Mouse (Mus musculus): ENCODE measurements around the gene Ehmt1. TPM values are rescaled to one million over a fixed set of nuclear protein-coding genes. Genes with fewer than 3 reads are reported as not detected.

Ehmt1 gene
- total RNA-seq, 2 experiments from 2014 or later, result 31.7 to 36.7 TPM

DNA sequence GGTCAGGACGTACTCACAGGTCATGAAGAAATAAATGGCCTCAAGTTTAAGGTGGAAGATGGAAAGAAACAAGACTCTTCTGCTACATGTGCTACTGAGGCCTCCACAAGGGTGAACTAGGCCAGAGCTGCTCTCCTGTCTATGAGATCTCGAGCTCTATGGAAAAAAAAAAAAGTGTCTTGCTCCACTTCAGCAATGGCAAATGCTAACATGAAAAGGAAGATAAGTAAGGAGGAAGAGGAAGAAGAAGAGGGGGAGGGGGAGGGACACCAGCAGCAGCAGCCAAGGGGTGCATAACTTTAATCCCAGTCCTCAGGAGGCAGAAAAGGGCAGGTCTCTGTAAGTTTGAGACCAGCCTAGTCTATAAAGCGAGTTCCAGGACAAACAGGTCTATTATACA is 109.7 kb downstream of the Ehmt1 start:
- intact Hi-C loops (cut with DNase I), result no loop called here
- DNase-seq, result no peak

DNA sequence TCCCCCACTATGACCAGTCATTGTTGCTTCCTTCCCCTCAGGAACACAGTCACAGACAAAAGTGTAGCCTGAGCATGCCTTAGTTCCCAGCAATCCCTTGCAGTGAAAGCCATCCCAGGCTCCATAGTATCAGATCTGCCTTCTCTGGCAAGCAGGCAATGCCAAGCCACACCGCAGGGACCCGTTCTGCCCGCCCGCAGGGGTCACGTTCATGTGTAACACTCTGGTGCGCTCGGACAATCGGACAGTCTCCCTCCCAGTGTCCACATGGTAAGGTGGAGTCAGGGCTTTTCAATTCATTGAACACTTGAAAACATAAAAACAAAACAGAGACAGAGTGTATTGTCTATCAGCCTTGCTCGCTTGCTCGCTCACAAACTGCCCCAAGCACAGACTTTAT is 111.7 kb downstream of the Ehmt1 start:
- intact Hi-C loops (cut with DNase I), result no loop called here
- DNase-seq, result no peak

DNA sequence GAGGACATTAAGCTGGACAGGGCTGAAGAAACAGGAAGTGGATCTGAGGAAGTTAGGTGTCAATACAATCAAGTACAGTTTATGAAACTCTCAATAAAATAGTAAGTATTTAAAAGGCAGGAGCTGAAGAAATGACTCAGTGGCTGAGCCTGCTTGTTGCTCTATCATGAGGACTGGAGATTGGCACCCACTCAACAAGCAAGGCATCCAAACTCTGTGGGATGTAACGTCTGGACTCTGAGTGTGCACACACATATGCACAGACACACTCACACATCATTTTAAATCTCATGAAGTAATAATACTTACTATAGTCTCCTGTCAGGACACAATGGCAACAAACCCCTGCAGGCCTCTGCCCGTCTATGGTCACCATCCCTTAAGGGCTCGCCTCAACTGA is 112.4 kb downstream of the Ehmt1 start:
- DNase-seq, result no peak
- intact Hi-C loops (cut with DNase I), result no loop called here

DNA sequence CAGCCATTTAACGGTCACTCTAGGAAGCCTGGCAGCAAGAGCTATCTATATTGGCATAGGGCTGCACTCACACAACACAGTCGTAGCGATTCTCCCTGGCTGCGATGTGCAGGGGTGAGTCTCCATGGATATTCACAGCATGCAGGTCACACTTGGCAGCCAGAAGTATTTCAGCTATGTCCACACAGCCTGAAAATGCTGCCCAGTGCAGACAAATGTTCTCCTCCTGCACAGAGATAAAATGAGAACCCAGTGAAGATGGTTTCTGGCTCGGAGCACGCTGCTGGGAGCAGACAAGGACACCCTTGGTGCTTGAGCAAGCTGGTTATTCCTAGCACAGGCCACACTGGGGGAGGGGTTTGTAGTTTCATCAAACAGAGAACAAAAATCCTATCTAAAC is 113.3 kb downstream of the Ehmt1 start:
- peak; percentile 21 to 31 for DNase-seq
- intact Hi-C loops (cut with DNase I), result no loop called here

DNA sequence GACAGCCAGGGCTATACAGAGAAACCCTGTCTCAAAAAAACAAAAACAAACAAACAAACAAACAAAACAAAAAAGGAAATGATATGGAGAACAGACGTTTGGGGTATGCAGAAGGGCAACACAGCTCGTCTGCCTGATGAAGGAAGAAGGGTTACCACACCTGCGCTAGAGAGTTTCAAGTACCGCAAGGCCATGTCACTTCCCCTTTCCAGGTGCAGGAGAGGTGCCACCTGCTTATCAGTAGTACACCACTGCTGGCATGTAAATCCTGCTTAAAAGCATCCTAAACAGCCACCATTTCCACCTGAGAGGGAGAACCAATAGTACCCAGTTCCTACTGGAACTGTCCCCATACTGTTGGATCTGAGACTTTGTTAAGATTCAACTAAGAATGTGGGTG is 113.8 kb downstream of the Ehmt1 start:
- intact Hi-C loops (cut with DNase I), result no loop called here
- DNase-seq, result no peak

DNA sequence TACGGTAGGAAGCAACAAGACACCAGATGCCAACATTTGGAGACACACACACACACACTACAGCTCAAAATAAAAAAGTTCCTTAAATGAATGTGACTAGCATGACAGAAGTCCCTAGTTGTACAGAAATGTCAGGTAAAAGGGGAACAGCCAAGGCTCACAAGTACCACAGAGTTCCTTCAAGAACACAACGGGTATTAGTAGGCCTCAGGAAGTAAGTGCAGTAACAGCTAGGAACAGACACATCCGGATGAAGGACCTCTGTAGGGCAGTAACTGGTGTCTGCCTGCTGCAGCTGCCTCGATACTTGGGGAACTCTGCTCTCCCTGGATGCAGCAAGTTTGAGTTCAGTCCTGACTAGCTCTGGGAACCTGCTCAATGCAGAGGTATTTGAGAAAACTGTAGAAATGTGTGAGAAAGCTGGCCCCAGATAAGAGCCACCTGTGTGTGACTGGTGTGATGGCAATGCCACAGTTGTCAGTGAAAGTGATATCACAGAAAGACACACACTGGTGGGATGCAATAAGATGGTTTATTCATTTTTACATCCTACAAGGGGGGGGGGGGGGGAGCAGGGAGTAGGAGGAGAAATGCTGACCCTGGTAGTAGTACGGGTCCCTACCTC is 122.5 kb downstream of the Ehmt1 start:
- intact Hi-C loops (cut with DNase I), result no loop called here
- no peak for DNase-seq

DNA sequence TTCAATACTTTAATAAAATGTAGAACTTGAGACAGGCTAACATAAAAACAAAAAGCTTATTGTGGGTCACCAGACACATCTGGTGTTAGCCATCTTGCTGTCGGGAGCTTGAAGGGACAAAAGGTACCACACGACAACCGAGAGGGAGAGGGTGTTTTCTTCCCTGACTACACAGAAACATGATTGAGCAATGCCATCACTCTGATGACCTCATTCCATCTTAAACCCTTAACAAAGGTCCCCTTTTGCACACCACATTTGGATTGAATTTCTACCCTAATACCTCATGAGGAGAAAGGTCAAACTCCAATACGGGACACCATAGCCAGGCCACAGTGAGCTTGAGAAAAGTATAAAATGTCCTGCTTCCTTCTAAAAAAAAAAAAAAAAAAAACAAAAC is 132.2 kb downstream of the Ehmt1 start:
- intact Hi-C loops (cut with DNase I), result no loop called here

DNA sequence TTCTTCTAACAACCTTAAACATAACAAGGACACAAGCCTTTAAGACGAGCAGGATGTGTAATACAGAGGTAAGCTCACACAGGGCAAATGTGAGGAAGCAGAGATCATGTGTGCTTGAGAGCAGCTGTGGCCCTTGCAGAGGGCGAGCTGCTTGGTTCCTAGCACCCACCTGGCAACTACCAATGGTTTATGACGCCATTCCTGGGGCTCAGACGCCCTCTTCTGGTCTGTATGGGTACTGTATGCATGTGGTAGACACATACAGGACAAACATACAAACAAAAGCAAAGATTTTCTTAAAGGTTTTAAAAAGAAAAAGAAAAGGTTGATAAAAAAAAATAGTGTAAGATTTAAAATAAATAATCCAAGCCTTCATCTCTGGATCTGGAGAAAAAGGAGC is 138.2 kb downstream of the Ehmt1 start:
- intact Hi-C loops (cut with DNase I), result no loop called here
- no peak for DNase-seq

More for the DNA sequence above, 132.2 kb downstream of the Ehmt1 start:
- DNase-seq, result no peak

DNA sequence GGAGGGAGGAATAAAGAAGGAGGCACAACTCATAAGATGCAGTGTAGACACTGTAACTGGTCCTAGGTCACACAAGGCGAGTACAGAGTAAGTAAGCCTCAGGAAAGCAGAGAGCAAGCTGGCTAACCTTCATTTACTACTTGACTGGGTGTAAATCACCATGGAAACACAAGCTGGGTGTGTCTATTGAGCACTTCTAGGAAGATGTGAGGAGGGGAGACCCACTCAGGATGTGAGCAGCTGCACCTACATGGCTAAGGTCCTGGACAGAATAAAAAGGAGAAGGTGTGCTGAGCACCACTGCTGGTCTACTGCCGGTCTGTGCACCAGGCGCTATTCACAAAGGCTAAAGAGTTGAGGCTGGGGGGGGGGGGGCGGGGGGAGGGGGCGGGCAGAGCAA is 142.6 kb downstream of the Ehmt1 start:
- no peak for DNase-seq
- intact Hi-C loops (cut with DNase I), result no loop called here

DNA sequence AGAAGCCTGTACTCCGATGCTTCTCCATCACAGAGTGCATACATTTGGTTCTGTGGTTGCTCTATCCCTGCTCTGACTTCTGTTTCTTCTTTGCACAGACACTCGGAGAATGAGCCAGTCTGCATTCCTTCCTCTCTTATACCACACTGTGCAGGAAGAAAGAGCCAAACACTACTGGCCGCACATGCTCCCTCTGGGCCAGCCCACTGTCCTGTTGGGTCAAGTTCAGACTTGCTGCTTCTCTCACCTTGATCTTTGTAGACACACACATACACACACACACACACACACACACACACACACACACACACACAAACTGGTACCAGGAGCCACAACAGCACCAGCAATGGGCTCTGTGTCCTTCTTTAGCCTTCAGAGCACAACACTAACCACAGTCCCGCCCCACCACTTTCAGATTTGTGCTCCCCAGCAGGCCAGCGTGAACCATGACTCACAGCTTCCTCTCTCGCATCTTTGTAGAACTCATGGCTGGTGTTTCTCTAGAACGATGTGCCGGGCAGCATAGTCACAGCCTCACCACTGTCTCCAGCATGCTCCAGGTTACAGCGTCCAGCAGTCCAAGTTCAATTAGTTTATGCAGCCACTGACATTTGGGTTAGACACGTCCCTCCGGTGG is 143.3 kb downstream of the Ehmt1 start:
- intact Hi-C loops (cut with DNase I), result no loop called here
- DNase-seq, result no peak

DNA sequence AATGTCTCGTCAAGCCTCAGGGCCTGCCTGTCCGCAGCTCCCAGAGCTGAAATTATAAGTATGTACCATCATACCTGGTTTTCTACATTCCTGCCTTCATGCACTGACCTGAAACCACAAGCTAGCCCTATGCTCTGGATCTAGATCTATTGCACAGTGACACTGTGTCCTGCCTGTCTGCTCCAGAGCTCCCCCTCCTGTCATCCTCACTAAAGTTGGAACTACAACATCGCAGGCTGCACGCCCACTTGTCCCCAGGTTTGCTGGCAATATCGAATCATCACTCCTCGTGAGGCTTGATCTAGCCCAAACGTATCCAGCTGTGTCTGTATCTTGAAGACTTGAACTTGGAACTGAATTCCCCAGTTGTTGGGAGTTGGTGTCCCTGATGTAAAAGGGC is 144.6 kb downstream of the Ehmt1 start:
- intact Hi-C loops (cut with DNase I), result no loop called here
- no peak for DNase-seq

DNA sequence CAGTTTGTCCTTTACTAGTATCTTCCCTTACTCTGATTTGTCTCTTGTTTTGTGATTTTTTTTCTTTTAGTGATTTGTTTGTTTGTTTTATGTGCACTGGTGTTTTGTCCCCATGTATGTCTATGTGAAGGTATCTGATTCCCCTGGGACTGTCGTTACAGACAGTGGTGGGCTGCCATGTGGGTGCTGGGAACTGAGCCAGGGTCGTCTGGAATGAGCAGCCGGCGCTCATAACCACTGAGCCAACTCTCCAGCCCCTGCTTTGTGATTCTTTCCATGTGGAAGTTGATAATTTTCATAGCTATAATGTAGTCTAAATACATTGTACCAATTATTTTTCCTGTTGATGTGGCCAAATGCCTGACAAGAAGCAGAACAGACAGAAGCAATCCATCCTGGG is 148.6 kb downstream of the Ehmt1 start:
- no peak for DNase-seq
- intact Hi-C loops (cut with DNase I), result no loop called here

DNA sequence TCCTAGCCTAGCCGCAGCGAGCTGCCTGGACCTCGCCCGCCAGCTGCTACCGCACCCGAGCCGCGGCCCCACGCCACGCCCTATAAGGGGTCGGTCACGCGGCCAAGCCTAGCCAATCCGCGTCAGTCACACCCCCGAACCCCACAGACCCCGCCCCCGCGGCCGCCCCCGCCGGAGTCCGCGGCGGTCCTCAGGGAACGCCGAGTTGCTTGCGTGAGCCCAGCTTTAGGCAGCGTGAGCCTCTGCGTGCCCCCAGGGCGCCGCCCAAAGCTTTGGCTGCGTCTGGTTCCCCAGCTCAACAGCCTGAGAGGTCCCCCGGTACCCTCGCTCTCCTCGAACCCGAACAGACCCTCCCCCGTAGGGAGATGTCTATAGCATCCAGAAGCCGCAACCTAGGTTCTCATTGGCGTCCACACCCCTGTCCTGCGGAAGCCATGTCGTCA is 156.3 kb downstream of the Ehmt1 start, which contains the start of gene Cacna1b:
Gene Cacna1b, minus strand, starts transcription at position 38 of the 443 bp plus-strand sequence.
- DNase-seq, result peak; percentile 20 to 26

DNA sequence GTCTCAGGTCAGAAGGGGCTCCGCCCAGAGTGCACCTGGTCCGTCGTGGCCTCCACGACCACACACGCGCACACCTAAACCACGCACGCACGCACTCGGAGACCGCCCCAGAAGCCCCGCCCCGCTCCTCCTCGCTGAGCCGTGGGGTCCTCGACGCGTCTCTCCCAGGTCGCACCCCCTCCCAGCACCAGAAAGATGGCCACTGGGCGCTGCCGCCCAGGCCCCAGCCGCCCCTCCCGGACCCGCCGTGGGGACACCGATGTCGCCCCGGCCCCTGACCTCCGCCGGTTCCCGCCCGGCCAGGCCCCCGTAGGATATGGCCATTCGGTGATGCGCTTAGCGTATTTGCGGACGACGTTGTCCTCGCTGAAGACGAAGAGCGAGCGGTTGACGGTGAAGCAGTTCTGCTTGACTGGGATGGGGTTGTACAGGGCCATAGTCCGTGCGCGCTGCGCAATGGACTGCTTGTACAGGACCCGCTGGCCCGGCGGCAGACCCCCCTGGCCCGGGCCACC is 156.9 kb downstream of the Ehmt1 start:
- no peak for DNase-seq
- intact Hi-C loops (cut with DNase I), result no loop called here

More for the DNA sequence above, 156.3 kb downstream of the Ehmt1 start, which contains the start of gene Cacna1b:
- intact Hi-C loops (cut with DNase I), result no loop called here

DNA sequence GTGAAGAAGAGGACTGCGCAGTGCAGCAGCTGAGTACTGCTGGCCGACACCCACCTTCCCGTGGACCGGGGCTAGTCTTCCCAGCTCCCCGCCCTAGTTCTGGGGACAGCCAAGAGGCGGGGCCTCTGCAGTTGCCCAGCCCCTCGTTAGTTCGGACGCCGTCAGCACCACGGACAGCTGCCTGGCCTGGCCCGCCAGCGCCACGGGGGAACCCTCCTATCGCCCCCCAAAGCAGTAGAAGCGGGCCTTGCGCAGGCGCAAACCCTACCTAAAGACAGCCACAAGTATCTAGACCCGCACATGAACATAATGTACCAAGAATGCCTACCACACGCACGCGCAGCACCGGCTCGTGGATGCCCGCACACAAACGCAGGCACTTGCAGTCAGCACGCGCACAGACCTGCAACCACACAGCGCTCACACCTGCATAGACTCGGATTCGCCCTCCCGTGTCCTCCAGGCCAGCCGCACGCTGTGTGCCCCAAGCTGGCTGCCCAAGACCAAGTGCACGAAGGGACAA is 157.4 kb downstream of the Ehmt1 start:
- intact Hi-C loops (cut with DNase I), result no loop called here
- DNase-seq, result peak; percentile 56 to 61

DNA sequence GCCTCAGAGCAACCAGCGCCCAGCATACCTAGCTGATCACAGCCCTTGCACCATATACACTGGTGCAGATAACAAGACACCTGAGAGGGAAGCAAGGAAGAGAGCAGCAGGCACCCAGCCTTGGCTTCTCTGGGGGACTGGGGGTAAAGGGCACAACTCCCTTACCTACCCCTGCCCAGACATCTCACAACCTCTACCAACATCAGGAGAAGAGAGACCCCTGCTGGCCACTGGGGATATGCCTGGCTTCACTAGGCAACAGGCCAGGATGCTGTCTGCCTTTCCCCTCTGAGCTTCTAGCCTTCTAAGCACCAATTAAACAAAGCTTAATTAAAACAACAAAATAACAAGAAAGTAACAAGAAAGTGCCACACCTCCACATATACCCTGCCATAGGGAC is 164.1 kb downstream of the Ehmt1 start:
- DNase-seq, result peak; percentile 30 to 55
- intact Hi-C loops (cut with DNase I), result loop anchor here (1.0 to 10.0 kb wide), 3 partner anchors 181 to 460 kb away; partner anchors contain the start of gene Il1f10

DNA sequence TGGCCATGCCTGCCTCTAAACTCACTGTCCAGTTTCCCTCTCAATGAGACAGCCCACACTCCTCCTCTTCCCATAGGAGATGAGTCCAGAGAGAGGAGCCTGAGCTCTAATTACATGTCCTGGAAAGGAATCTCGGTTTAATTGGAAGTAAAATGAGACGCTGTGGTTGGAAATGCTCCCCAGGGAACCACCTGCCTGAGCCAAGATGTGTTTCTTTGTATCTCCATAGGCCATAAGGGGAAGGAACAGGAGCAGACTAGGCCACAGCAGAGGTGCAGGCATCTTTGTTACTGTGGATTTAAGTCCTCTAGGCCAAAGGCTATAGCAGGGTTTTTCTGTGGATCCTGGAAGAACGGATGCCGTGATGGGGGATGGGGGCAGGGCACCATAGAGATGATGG is 166.8 kb downstream of the Ehmt1 start:
- intact Hi-C loops (cut with DNase I), result loop anchor here (10.0 kb wide), 1 partner anchor 458 kb away; the partner anchor contains the start of gene Il1f10
- no peak for DNase-seq

DNA sequence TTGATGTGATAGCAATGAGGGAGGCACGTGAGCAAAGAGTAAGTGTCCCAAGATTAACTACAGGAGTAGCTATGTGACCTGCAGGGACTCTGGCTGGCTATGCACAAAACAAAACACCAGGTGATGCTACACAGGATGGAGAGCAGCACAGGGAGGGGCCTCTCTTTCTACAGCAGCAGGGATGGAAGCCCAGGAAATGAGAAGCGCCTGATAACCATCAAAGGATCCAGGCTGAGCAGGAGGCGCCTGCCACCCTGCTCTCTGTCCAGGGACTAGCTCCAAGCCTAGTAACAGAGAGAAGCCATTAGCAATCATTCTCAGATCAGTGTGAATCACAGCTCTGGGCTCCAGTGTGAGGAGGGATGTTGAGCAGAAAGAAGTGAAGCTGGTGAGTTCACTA is 169.4 kb downstream of the Ehmt1 start:
- no peak for DNase-seq
- intact Hi-C loops (cut with DNase I), result loop anchor here (10.0 kb wide), 1 partner anchor 455 kb away; the partner anchor contains the start of gene Il1f10

DNA sequence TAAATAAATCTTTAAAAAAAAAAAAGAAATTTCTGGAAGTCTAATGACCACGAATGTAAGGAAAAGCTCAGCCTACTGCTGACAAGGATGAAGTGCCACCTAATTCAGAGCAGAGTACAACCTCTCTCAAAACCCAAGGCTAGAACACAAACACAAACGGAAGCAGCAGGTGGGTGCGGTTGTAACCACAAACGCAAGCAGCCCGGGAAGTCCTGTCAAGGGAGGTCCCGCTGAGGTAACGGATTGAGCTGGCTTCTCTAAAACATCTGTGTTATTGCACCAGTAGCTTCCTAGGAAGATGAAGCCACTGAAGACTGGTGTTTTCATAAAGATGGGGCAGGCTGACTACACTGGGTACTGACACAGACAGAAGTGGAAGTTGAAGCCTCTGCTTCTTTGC is 171.5 kb downstream of the Ehmt1 start:
- intact Hi-C loops (cut with DNase I), result no loop called here
- no peak for DNase-seq
